8 mouse cellular contexts compared by ENCODE assay signal in genomic region chr8:35205536-35205935, GRCm38 (mm10).
DNase-seq lines count a peak whose midpoint lies in the region; ATAC-seq and TF ChIP-seq lines count a peak whose summit lies in the region.

No protein-coding gene starts in this region.

- no peaks in the 10 kb centered on the region for H3K9me3 ChIP-seq in embryonic facial prominence, embryonic 11.5 days (replicated peaks; ENCODE audit: control insufficient read depth, low read length)
- no peaks in the 10 kb centered on the region for H3K9me3 ChIP-seq in hindbrain, embryonic 14.5 days (ENCODE audit: control insufficient read depth, low read length)
- H3K9me3 ChIP-seq in midbrain, postnatal 0 days (ENCODE audit: low read length), result no peaks in the 10 kb centered on the region

- H3K36me3 ChIP-seq in embryonic facial prominence, embryonic 11.5 days (replicated peaks; ENCODE audit: control insufficient read depth, insufficient read depth, low read depth, low read length), result no peaks in the 10 kb centered on the region
- H3K36me3 ChIP-seq in hindbrain, embryonic 14.5 days (replicated peaks; ENCODE audit: control insufficient read depth, insufficient read depth), result no peaks in the 10 kb centered on the region
- no peaks in the 10 kb centered on the region for H3K36me3 ChIP-seq in midbrain, postnatal 0 days (ENCODE audit: insufficient read depth, low read length)

- H3K9ac ChIP-seq in embryonic facial prominence, embryonic 11.5 days (replicated peaks; ENCODE audit: low read length), result no peak overlapping the region
- no peak overlapping the region for H3K9ac ChIP-seq in hindbrain, embryonic 14.5 days
- H3K9ac ChIP-seq in midbrain, postnatal 0 days (replicated peaks; ENCODE audit: low read length, poor library complexity, severe bottlenecking), result no peak overlapping the region

- no peaks in the 10 kb centered on the region for H3K4me1 ChIP-seq in embryonic facial prominence, embryonic 11.5 days (ENCODE audit: control insufficient read depth, insufficient read depth, low read length)
- no peaks in the 10 kb centered on the region for H3K4me1 ChIP-seq in hindbrain, embryonic 14.5 days (replicated peaks; ENCODE audit: control insufficient read depth, insufficient read depth, low read length)
- H3K4me1 ChIP-seq in midbrain, postnatal 0 days (ENCODE audit: insufficient read depth, low read length), result no peaks in the 10 kb centered on the region

- no peak overlapping the region for H3K4me3 ChIP-seq in layer of hippocampus, adult 2 months
- H3K4me3 ChIP-seq in embryonic facial prominence, embryonic 11.5 days (ENCODE audit: low read depth, low read length), result no peak overlapping the region
- no peak overlapping the region for H3K4me3 ChIP-seq in hindbrain, embryonic 14.5 days (replicated peaks; ENCODE audit: low read length)
- no peak overlapping the region for H3K4me3 ChIP-seq in midbrain, postnatal 0 days (ENCODE audit: low read depth, low read length)

- H3K27ac ChIP-seq in layer of hippocampus, adult 2 months, result no peak overlapping the region
- H3K27ac ChIP-seq in embryonic facial prominence, embryonic 11.5 days (replicated peaks; ENCODE audit: low read depth, low read length), result no peak overlapping the region
- no peak overlapping the region for H3K27ac ChIP-seq in hindbrain, embryonic 14.5 days
- no peak overlapping the region for H3K27ac ChIP-seq in midbrain, postnatal 0 days (ENCODE audit: low read depth, low read length)

- no peak overlapping the region for H3K4me2 ChIP-seq in embryonic facial prominence, embryonic 11.5 days (ENCODE audit: low read depth, low read length)
- peak overlapping the region; percentile 8; the same call in 1 of the 2 replicates for H3K4me2 ChIP-seq in hindbrain, embryonic 14.5 days (replicated peaks)
- H3K4me2 ChIP-seq in midbrain, postnatal 0 days (ENCODE audit: low read depth, low read length, poor library complexity, severe bottlenecking), result no peak overlapping the region

- peak in 1 of 2 experiments; percentile 8 for DNase-seq in layer of hippocampus, adult 2 months (ENCODE audit: low spot score in 2 of 2)
- no peak for DNase-seq in layer of hippocampus, postnatal 36 days
- peak; percentile 65 for DNase-seq in adrenal gland, postnatal 25 days
- DNase-seq in embryonic facial prominence, embryonic 11.5 days (ENCODE audit: low spot score), result peak; percentile 85
- peak; percentile 53 for DNase-seq in hindbrain, embryonic 14.5 days (ENCODE audit: low spot score)
- peak; percentile 67 for DNase-seq in liver
- peak; percentile 38 for DNase-seq in midbrain, postnatal 0 days (ENCODE audit: low spot score)
- peak; percentile 58 to 62 for DNase-seq in urinary bladder, postnatal 36 days (ENCODE audit: low spot score in 2 of 2)

- TF ChIP-seq CTCF in layer of hippocampus, adult 2 months (conservative IDR thresholded peaks at IDR 0.05), result peak; percentile 66
- peak; percentile 50 for TF ChIP-seq CTCF in midbrain, postnatal 0 days (IDR thresholded peaks at IDR 0.05)

- peak; percentile 46; the same call in 1 of the 2 replicates for ATAC-seq in embryonic facial prominence, embryonic 11.5 days (replicated peaks; ENCODE audit: insufficient number of reproducible peaks, low FRiP score, low TSS enrichment, low read depth)
- ATAC-seq in hindbrain, embryonic 14.5 days (ENCODE audit: low FRiP score), result no peak
- ATAC-seq in midbrain, postnatal 0 days (ENCODE audit: low FRiP score), result no peak

- H3K27me3 ChIP-seq in embryonic facial prominence, embryonic 11.5 days (ENCODE audit: control insufficient read depth, insufficient read depth, low read length), result no peaks in the 10 kb centered on the region
- H3K27me3 ChIP-seq in hindbrain, embryonic 14.5 days (ENCODE audit: control insufficient read depth, insufficient read depth, low read length), result no peaks in the 10 kb centered on the region
- H3K27me3 ChIP-seq in midbrain, postnatal 0 days (ENCODE audit: insufficient read depth, low read length), result no peaks in the 10 kb centered on the region

- WGBS in embryonic facial prominence, embryonic 11.5 days, result 10% methylated on average over 8 of the region's 8 CpGs
- 15% methylated on average over 8 of the region's 8 CpGs for WGBS in hindbrain, embryonic 14.5 days
- 22% methylated on average over 8 of the region's 8 CpGs for WGBS in midbrain, postnatal 0 days

Comparison
In these comparisons a context has a peak if more than half of its experiments do, and no peak if none do; other contexts are left out.
1. DNase-seq: peak in adrenal gland, postnatal 25 days (single experiment), embryonic facial prominence, embryonic 11.5 days (single experiment), hindbrain, embryonic 14.5 days (single experiment), liver (single experiment), midbrain, postnatal 0 days (single experiment) and urinary bladder, postnatal 36 days (2 of 2); none in layer of hippocampus, postnatal 36 days (0 of 2).